Mouse (Mus musculus) MEL-GATA-1-ER (cell line): ENCODE results near the gene Acin1.
"Not testable (repeated sequence)": the region's sequence is repeated elsewhere in the genome, so short reads cannot be mapped to it uniquely, and the experiment has no call there.

ENCODE experiments used
- DNase-seq: peaks from one replicate; pipeline ENCODE4 v3.0.0-alpha.2; 2012; ENCODE audit warnings: low read depth; ENCODE audit errors: extremely low read depth

Gene Acin1

DNA sequence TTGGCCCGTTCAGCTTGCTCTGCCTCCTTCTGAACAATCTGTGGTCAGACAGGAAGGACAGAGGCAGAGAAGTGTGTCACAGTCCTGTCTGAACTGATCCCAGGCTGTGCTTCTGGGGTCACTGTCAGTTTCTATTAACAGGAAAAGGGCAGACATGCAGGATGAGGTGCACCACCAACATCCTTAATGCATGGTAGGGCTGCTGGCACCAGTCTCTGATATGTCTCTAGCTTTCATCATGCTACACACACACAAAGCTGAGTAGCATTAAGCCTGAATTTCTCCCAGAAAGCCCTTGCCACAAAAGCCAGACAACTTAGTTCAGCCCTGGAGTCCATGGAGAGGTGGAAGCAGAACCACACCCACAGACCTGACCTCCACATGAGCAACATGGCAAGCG, 43.7 kb downstream of the Acin1 start:
- DNase-seq, result no peak

DNA sequence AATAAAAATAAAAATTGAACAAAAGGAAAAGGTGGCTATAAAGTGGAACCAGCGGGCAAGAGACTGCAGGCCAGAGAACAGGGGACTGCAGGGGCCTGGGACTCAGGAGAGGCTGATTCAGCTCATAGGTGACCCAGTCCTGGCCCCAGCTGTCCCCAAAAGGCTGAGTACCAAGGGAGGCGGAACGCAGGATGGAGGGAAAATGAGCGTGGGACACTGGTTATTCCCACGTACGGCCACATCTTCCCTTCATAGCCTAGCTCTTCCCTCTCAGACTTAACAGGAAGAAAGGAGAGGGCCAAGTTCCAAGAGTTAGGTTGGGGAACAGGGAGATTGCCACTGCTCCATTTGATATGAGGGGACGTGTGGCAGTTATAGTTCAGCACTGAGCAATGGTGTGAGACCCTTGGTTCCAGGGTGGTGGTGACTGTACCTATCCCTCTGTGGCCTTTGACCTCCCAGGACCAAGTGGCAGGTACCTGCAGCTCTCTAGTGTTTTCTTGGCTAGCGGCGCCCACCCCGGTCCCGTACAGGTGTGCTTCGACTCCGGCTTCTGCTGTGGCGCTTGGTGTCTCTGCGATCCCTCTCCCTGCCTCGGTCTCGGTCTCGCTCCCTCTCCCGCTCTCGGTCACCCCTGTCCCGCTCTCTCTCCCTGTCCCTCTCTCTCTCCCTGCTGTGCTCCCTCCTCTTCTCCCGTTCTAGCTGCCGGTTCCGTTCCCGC, 44.3 kb downstream of the Acin1 start:
- no peak for DNase-seq

- DNase-seq, result peak; percentile 71
These were observed 45.3 kb downstream of the Acin1 start, which contains the start of gene Cdh24 for GRCm38 (mm10) chr14:54641305-54641969. Cdh24 (minus strand) TSS chr14:54641364.

DNA sequence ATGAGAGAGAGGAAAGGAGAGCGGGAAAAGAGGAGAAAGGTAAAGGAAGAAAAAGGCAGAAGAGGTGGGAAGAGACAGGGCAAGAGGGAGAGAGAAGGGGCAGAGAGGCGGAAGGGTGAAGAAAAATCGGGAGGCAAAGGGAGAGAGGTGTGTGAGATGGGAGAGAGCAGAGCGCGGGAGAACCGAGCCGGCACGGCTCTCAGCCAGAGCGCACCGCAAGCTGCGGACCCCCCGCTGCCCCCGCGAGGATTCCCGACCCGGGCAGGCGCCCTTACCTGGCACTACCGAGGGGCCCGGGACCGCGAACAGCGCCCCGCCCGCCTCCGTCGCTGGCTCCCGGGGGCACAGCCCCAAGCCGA, 45.8 kb downstream of the Acin1 start, which contains the start of gene Gm17606:
Gene Gm17606, plus strand, starts transcription at position 7 of the 359 bp plus-strand sequence.
- DNase-seq, result no peak

- DNase-seq, result no peak
These were observed 46.6 kb downstream of the Acin1 start for GRCm38 (mm10) chr14:54640121-54640520.

GRCm38 (mm10) chr14:54638210-54638609, 48.5 kb downstream of the Acin1 start:
- DNase-seq, result no peak

DNA sequence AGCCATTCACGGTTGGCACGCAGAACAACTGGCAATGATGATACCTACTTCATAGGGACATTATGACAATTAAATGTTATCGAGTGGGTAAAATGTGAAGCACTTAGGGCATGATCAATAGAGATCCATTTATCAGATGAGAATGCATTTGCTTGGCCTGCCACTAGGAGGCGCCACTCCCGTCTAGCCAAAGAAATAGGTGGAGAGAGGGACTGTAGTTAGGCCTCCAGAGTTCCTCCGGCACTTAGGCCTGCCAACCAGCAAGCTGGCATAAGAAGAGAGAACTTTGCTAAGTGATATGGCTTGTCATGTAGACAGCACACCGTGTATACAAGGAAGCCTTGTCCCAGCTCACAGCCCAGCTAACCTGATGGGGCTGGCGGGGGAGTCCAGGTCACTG, 49.8 kb downstream of the Acin1 start:
- DNase-seq, result no peak

DNA sequence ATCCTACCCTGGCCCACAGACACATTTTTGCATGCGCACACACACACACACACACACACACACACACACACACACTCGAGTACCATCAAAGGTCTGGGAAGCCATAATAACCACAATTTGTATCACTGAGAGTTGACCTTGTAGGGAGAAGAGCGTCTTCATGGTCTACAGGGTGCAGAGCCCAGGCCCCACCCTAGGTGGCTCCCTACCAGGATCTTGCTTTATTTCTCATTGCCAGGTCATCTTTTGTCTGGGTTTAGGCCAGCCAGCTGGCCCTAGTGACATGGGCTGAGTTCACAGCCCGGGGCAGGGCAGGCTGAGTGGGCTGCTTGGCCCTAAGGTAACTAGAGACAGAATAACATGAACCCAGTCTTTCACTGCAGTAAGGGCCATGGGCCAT, 52.5 kb downstream of the Acin1 start:
- DNase-seq, result no peak

DNA sequence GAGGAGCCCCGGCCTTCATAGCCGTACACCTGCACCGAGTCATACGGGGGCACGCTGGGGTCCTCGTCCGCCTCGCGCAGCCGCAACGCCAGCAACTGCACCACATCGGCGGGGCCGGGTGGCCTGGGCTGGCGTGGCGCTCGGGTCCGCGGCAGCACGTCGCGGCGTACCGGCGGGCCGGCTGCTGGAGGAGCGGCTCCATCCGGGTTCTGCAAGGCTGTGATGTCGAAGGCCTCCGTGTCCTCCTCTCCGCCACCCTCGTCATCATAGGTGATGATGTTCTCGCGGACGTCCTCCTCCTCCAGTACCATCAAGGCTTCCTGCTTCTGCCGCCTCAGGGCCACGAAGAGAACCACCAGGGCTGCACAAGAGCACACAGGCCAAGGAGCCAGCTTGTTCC, 54.5 kb downstream of the Acin1 start:
- DNase-seq, result no peak

DNA sequence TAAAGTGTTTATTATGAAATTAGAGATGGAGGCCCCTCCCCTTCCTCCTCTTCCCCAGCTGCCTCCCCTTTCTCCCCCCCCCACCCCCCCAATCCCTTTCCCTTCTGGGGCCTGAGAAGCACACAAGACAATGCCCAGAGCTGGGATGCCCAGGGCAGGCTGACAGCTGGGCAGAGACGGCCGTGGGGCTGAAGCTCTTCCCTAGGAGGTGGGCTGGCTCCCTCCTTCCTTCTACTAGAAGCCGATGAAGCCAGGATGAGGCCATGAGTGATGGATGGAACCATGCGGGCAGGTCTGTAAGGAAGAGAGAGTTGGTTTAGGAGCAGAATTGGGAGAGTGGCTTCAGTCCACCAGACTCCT, 55.5 kb downstream of the Acin1 start:
- no peak for DNase-seq

- peak; percentile 77 for DNase-seq
These were observed 56.0 kb downstream of the Acin1 start for GRCm38 (mm10) chr14:54630583-54631239.

GRCm38 (mm10) chr14:54629797-54630196, 56.9 kb downstream of the Acin1 start:
- DNase-seq, result peak; percentile 67

GRCm38 (mm10) chr14:54628103-54628502, 58.6 kb downstream of the Acin1 start:
- DNase-seq, result no peak

- no peak for DNase-seq
These were observed 61.8 kb downstream of the Acin1 start for GRCm38 (mm10) chr14:54624976-54625375.

DNA sequence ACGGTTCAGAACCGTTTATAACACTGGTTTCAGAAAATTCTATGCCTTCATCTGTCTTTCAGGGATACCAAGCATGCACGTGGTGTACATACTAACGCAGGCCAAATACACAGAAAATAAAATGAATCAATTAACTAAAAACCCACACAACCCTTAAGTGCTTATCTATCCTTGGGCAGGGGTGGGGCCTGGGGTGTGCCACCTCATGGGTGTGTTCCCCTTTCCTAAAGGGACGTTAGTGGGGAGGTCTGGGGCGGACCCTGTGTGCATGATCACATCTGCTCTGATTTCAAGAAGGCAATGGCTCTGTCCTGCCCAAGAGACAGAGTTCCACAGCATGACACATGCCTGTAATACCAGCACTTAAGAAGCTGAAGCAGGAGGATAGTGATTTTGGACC, 63.4 kb downstream of the Acin1 start:
- DNase-seq, result no peak

GRCm38 (mm10) chr14:54621133-54621532, 65.6 kb downstream of the Acin1 start, which contains the start of gene Psmb11:
Psmb11 (plus strand) TSS chr14:54621433.
- DNase-seq, result no peak

DNA sequence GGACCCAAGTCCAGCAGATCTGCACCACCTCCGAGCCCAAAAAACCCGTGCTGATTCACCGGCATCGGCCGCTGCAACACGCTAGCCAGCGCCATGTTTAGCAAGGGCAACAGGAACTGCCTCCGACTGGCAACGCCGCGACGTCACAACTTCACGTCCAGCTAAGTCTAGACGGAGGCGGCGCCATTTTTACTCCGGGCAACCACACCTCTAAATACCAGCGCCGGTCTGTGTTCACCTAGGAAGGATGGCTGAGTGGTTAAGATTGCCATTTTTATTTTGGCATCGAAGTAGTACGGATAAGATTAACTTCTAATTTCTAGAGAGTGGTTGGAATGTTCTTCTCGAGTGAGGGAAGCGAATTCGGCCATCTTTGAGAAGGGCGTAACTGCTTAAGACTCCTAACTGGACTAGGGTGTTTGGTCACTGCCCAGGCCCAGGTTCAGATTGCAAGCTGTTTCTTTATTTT, 68.8 kb downstream of the Acin1 start, which contains the start of gene Psmb5:
Gene Psmb5, minus strand, starts transcription at position 126 of the 469 bp plus-strand sequence.
- DNase-seq, result peak; percentile 77

DNA sequence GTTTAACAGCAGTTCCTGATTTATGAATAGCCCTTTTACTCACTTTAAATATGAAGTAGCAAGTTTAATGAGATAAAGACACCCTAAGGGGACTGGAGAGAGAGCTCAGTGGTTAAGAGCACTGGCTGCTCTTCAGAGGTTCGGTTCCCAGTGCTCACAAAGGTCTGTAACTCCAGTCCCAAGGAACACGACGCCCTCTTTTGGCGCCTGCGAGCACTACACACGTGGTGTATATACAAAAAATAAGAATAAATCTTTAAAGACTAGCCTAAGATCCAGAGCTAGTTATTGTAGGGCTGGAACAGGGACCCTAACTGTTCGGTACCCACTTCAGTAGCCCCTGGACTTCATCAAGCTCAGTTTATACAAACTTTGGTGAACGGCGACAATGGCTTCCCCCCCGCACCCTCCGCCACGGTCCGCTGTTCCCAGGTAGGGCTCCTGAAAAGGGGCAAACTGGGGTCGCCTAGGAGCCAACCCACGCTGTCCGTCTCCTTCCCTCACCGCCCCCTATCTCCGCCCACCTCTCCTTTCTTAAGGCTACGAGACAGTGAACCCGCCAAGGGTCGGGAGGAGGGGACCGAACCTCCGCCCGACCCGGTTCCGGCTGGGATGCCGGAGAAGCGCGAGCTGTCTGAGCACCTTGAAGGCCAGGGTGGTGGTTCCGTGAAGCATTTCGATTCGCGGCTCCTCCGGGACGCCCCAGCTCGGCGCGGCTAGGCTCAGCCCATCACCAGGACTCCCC, 69.4 kb downstream of the Acin1 start:
- no peak for DNase-seq

- DNase-seq, result no peak
These were observed 70.4 kb downstream of the Acin1 start for GRCm38 (mm10) chr14:54616226-54616825.

- DNase-seq, result not testable (repeated sequence)
These were observed 72.6 kb downstream of the Acin1 start for GRCm38 (mm10) chr14:54614130-54614529.

- no peak for DNase-seq
These were observed 76.1 kb downstream of the Acin1 start for GRCm38 (mm10) chr14:54610648-54611047.
